Mouse (Mus musculus) stomach, embryonic 16.5 days (tissue): ENCODE data around the gene Cnn1. TPM values are rescaled to one million over a fixed set of nuclear protein-coding genes. Genes with fewer than 3 reads are reported as not detected.
"Not testable (repeated sequence)": the region's sequence is repeated elsewhere in the genome, so short reads cannot be mapped to it uniquely, and the experiment has no call there.

ENCODE experiments used
- ATAC-seq: fragments of 200-750 bp; cut with Nextera tagmentation; 2 replicates; pipeline ENCODE4 v1.8.0; 2017; ENCODE audit warnings: moderate number of reproducible peaks, moderate TSS enrichment; ENCODE audit not compliant: insufficient read depth, low FRiP score
- H3K27ac ChIP-seq: fragments of 300-500 bp; sonication (generic); 2 replicates; pipeline ENCODE4 v1.5.1; 2014; ENCODE audit warnings: low read length
- H3K27me3 ChIP-seq: fragments of 300-500 bp; sonication (generic); 2 replicates; pipeline ENCODE4 v1.6.1; 2014; ENCODE audit warnings: low read length, control low read depth, mixed read lengths; ENCODE audit not compliant: control insufficient read depth, insufficient read depth
- H3K36me3 ChIP-seq: fragments of 300-500 bp; sonication (generic); 2 replicates; pipeline ENCODE4 v1.6.1; 2014; ENCODE audit warnings: low read length; ENCODE audit not compliant: control insufficient read depth, insufficient read depth
- H3K4me1 ChIP-seq: fragments of 300-500 bp; sonication (generic); 2 replicates; pipeline ENCODE4 v1.6.1; 2014; ENCODE audit warnings: low read length, control low read depth, mixed read lengths; ENCODE audit not compliant: control insufficient read depth, insufficient read depth
- H3K4me2 ChIP-seq: fragments of 300-500 bp; sonication (generic); 2 replicates; pipeline ENCODE4 v1.6.1; 2014; ENCODE audit warnings: low read depth, low read length, mixed read lengths
- H3K4me3 ChIP-seq: fragments of 300-500 bp; sonication (generic); replicated peaks from 2 replicates; pipeline ENCODE4 v1.5.1; 2014; ENCODE audit warnings: mild to moderate bottlenecking, low read length
- H3K9ac ChIP-seq: fragments of 300-500 bp; sonication (generic); 2 replicates; pipeline ENCODE4 v1.6.1; 2014; ENCODE audit warnings: low read length
- H3K9me3 ChIP-seq: fragments of 300-500 bp; sonication (generic); replicated peaks from 2 replicates; pipeline ENCODE4 v1.6.1; 2016; ENCODE audit warnings: low read length, control low read depth; ENCODE audit not compliant: control insufficient read depth
- WGBS: fragments of 180-500 bp; shearing (Covaris S2); extraction: QIAGEN DNeasy Blood & Tissue Kit; methylation state at CpG from one replicate; pipeline ENCODE4 v1.1.7; 2014; 5-methylcytosine and 5-hydroxymethylcytosine counted together
- polyA plus RNA-seq: library from polyadenylated mRNA; unstranded; fragments of >200 nt; fragmentation: Nextera tagmentation; extraction: Ambion mirVana; gene quantifications from 2 replicates; pipeline ENCODE4 v1.2.1, GENCODE M21; 2015

Gene Cnn1
- polyA plus RNA-seq, 1 experiment from 2014 or later: 505 TPM

DNA sequence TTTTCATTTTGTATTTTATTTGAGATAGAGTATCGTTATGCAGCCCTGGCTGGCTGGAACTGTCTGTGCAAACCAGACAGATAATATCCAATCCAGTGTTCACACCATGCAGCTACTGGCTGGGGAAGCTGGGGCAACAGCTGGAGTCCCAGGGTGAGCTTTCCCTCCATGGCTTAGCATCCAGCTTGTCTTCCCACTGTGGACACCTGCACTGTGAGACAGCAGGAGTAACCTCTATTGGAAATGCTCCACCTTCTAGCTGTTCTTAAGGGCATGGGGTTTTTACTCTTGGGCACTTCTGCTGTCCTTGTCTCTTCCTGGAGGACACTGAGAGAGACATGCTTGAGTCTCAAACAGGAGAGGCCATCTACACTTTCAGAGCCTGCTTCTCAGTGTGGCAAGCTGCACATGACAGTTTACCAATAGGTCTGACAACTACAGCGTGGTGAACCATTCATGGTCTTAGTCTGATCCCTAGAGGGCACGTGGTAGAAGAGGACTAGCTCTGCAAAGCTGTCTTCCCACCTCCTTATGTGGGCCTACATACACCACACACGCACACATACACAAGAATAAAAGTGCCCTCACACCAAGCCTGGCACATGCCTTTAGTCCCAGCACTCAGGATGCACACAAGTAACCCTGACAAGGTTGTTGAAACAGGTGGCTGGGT is 29.0 kb upstream of the Cnn1 start:
- Histone ChIP-seq H3K4me2 (peak overlapping the region; percentile 58), H3K36me3 (peaks cover 3% of the 10 kb centered on the region; the same call in 1 of the 2 replicates), H3K27ac (peak overlapping the region; percentile 98), H3K4me3 (peak overlapping the region; percentile 81), H3K9ac (peak overlapping the region; percentile 92), H3K4me1 (peaks cover 8% of the 10 kb centered on the region; the same call in 1 of the 2 replicates), H3K9me3 (no peaks in the 10 kb centered on the region), H3K27me3 (no peaks in the 10 kb centered on the region)
- 62% methylated on average over 4 of the region's 4 CpGs for whole genome bisulfite sequencing
- 0 out of 2 replicates have a peak, but pooled peaks have one; percentile 0 for ATAC-seq

DNA sequence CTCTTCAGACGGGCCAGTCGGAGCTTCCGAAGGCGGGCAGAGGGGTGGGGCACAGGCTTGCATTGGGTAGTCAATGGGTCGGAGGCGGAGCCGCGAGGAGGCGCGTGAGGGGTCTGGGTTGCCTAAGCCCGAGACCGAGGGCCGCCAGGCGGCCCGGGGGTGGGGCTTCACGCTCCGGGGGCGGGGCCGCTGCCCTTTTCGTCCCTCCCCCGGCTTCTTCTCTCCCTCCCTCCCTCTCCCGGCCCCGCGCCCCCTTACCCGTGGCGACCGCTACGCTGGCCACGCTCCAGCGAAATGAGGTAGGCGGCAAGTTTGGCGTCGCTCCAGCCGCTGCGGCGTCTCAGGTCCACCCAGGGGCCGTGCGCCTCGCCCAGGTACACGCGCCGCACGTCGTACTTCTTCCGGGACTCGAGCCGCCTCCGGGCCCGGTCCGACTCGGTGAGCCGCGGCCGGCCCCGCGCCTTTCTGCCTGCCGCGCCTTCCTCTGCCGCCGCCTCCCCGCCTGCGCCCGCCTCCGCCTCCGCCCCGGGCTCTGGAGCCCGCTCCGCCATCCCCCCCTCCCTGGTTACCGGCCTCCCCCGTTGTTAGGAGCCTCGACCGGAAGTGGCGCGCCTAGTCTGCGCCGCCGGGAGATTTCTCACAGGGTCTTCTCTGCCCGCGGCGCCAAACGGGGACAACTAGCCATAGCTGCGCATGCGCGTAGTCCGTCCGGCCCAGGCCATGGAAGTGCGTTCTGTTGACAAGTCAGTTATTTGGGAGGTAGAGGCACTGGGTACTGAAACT is 28.0 kb upstream of the Cnn1 start, which contains the start of the genes Gm49318 and Zfp653:
TSS of gene Gm49318 (minus strand) at position 469 of the 783 bp plus-strand sequence.
TSS of gene Zfp653 (minus strand) at position 586 of the 783 bp plus-strand sequence.
- Histone ChIP-seq H3K4me2 (peak within 1 kb of the TSS; percentile 58), H3K4me3 (peak within 1 kb of the TSS; percentile 81), H3K9me3 (no peaks in the 10 kb centered on the region), H3K4me1 (peaks cover 8% of the 10 kb centered on the region; the same call in 1 of the 2 replicates), H3K27me3 (no peaks in the 10 kb centered on the region), H3K9ac (peak within 1 kb of the TSS; percentile 92), H3K27ac (peak within 1 kb of the TSS; percentile 98), H3K36me3 (peaks cover 3% of the 10 kb centered on the region; the same call in 1 of the 2 replicates)
- peak; percentile 97 for ATAC-seq
- under 1% methylated on average over 66 of the region's 87 CpGs for WGBS

DNA sequence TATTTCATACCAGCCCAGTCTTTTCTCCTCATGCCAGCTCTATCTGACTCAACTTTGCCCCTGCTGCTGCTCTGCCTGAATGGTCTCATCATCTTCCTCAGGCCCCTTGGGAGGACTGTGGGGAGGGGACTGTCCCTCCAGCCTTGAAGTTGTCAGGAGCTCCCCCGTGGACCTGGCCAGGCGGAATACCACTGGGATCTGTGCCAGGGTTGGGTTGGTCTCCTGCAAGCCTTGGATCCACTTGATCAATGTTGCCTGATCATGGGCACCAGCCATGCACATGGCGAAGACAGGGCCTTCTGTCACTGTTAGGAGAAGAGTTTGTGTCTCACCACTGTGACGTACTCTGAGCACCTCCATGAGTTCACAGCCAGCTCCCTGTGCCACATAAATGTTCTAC is 26.7 kb upstream of the Cnn1 start:
- H3K36me3 ChIP-seq: peaks cover 3% of the 10 kb centered on the region; the same call in 1 of the 2 replicates
- WGBS: 90% methylated on average over 4 of the region's 4 CpGs
- H3K9ac ChIP-seq: no peak overlapping the region
- no peaks in the 10 kb centered on the region for H3K27me3 ChIP-seq
- ATAC-seq: no peak
- H3K4me3 ChIP-seq: no peak overlapping the region
- H3K4me2 ChIP-seq: no peak overlapping the region
- no peak overlapping the region for H3K27ac ChIP-seq
- H3K9me3 ChIP-seq: no peaks in the 10 kb centered on the region
- peaks cover 8% of the 10 kb centered on the region; the same call in 1 of the 2 replicates for H3K4me1 ChIP-seq

DNA sequence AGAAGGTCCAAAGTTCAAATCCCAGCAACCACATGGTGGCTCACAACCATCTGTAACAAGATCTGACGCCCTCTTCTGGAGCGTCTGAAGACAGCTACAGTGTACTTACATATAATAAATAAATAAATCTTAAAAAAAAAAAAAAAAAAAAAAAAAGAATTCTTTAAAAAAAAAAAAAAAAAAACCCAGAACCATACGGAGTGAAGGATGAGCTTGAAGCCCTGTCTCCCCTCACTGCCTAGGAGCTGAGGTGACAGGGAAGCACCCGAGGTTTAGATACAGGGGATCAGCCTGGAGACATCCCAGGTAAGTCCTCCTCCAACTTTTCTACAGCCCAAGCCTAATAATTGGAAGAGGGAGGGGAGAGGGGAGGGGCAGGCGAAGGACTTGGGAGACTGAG is 23.2 kb upstream of the Cnn1 start:
- not testable (repeated sequence) for H3K9ac ChIP-seq, H3K36me3 ChIP-seq, H3K4me3 ChIP-seq, H3K4me1 ChIP-seq, H3K9me3 ChIP-seq, H3K27ac ChIP-seq, ATAC-seq, H3K4me2 ChIP-seq, H3K27me3 ChIP-seq
- 71% methylated on average over 5 of the region's 5 CpGs for WGBS

DNA sequence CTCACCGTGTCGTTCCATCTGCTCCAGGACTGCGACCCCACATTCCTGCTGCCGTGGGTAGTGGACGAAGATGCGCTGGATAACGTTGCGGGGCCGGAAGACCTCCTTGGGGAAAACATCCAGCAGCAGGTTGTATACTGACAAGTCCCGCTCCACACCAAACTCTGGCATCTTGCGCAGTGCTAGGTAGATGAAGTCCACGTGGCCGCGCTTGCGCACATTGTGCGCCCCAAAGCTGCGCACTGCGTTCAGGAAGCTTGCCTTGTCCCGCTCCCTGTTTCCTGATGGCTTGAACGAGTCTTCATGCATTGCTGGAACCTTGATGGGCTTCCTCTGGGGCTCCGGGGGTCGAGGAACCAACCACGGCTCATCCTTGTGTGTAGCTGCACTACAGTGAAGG is 22.8 kb upstream of the Cnn1 start:
- H3K27ac ChIP-seq: no peak overlapping the region
- no peak overlapping the region for H3K4me3 ChIP-seq
- WGBS: 89% methylated on average over 23 of the region's 23 CpGs
- H3K27me3 ChIP-seq: no peaks in the 10 kb centered on the region
- H3K4me1 ChIP-seq: no peaks in the 10 kb centered on the region
- peaks cover 8% of the 10 kb centered on the region; the same call in 1 of the 2 replicates for H3K36me3 ChIP-seq
- no peak for ATAC-seq
- no peaks in the 10 kb centered on the region for H3K9me3 ChIP-seq
- no peak overlapping the region for H3K4me2 ChIP-seq
- H3K9ac ChIP-seq: no peak overlapping the region

DNA sequence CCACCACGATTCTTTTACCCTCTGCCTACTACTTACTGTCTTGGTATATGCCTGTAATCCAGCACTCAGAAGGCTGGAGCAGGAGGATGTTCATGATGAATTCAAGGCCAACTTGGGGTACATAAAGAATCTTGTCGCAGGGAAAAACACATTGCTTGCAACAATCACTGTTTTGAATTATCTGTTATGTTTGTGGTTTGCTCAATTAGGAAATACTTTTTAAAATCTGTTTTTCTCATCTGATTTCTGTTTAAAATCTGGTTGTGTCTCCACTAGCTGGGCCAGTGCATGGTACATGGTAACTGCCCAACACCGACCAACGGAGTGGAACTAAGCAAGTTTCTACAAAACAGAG is 14.4 kb upstream of the Cnn1 start:
- H3K4me2 ChIP-seq: peak overlapping the region; percentile 75
- WGBS: 26% methylated on average over 4 of the region's 4 CpGs

DNA sequence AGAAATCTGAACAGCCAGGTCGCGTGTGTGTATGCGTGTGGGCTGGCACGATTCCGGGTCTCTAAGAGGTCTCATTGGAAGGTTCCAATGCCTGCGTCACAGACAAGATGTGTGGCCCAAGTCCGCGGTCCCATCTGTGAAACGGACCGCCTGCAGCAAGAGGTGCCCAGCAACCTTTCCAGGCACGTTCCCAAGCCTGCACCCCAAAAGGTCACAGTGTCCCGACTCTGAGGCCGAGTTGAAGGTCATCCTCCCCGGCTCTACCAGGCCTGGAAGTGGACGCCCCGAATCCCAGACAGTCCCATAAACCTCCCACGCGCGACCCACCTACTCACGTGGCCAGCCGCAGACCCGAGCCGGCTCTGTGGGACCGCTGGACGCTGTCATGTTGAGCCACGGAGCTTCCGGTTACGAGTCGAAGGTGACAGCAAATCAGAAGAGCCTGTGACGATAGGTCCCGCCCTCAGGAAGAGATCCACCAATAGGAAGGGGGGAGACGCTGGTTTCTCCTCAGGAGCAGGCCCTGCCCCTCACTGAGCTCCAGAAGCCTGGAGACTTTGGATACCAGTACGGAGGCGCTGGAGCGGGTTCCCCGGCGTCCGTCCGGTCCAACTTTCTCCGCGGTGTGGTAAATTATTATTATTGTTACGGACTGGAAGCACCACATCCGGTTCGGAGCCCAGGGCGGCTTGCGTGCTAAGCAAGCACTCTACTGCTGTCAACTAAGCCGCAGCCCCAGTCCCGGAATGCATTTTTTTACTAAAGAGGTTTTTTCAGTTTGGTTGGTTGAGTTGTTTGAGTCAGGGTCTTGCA is 13.8 kb upstream of the Cnn1 start, which contains the start of gene Ecsit:
TSS of gene Ecsit (minus strand) at position 417 of the 813 bp plus-strand sequence.
- peak within 1 kb of the TSS; percentile 88 for H3K4me3 ChIP-seq
- H3K9ac ChIP-seq: peak within 1 kb of the TSS; percentile 83
- ATAC-seq: peak; percentile 99
- peaks cover 8% of the 10 kb centered on the region; the same call in 1 of the 2 replicates for H3K4me1 ChIP-seq
- H3K27ac ChIP-seq: peak within 1 kb of the TSS; percentile 94
- no peaks in the 10 kb centered on the region for H3K27me3 ChIP-seq
- H3K9me3 ChIP-seq: no peaks in the 10 kb centered on the region
- H3K4me2 ChIP-seq: peak within 1 kb of the TSS; percentile 75
- under 1% methylated on average over 48 of the region's 48 CpGs for WGBS
- H3K36me3 ChIP-seq: 0 out of 2 replicates have a peak, but pooled peaks cover 4% of the 10 kb centered on the region

More for the DNA sequence above, 14.4 kb upstream of the Cnn1 start:
- H3K36me3 ChIP-seq: 0 out of 2 replicates have a peak, but pooled peaks cover 5% of the 10 kb centered on the region
- no peaks in the 10 kb centered on the region for H3K9me3 ChIP-seq
- H3K27ac ChIP-seq: peak overlapping the region; percentile 94; the same call in 1 of the 2 replicates
- H3K4me3 ChIP-seq: peak overlapping the region; percentile 88
- peaks cover 8% of the 10 kb centered on the region; the same call in 1 of the 2 replicates for H3K4me1 ChIP-seq
- ATAC-seq: no peak
- H3K9ac ChIP-seq: peak overlapping the region; percentile 83
- H3K27me3 ChIP-seq: no peaks in the 10 kb centered on the region

DNA sequence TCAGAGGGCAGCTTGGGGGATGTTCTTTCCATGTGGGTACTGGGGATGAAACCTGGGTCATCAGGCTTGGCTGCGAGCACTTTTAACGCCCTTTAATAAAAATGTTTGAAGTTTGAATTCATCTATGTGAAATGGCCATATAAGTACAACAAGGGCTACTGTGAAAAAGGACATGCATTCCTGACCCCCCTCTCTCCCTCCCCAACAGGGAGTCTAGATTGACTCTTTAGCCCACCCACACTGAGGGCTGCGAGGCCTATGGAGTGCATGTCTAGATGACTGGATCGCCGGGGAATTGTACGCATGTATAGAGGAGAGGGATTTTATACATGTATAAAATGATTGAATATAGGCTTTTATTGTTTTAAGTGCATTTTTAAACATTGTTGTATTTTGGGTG is 13.0 kb upstream of the Cnn1 start:
- H3K4me1 ChIP-seq: peaks cover 8% of the 10 kb centered on the region; the same call in 1 of the 2 replicates
- no peaks in the 10 kb centered on the region for H3K27me3 ChIP-seq
- peak overlapping the region; percentile 88 for H3K4me3 ChIP-seq
- peak; percentile 38; the same call in 1 of the 2 replicates for ATAC-seq
- H3K36me3 ChIP-seq: no peaks in the 10 kb centered on the region
- peak overlapping the region; percentile 83 for H3K9ac ChIP-seq
- peak overlapping the region; percentile 94 for H3K27ac ChIP-seq
- WGBS: 50% methylated on average over 6 of the region's 6 CpGs
- no peaks in the 10 kb centered on the region for H3K9me3 ChIP-seq
- H3K4me2 ChIP-seq: peak overlapping the region; percentile 75
